Mouse (Mus musculus): ENCODE data around the gene Ncoa5.

DNA sequence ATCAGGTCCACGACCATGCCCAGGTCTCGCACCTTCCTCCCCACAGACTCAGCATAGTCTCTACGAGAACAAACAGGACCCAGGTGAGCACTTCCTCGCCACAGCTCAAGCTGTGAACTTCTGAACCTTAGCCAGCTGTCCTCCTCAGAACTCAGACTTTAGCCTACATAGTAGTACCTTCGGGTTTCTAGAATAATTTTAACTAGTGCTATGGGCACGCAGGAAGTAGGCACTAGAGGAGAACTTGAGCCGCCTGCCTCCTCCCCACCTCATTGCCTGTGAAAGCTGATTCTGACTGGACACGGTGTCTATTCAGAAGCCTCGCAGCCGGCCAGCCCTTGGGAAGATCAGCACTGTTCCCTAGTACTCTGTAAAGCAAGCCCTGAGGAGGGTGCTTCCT is 30.4 kb downstream of the Ncoa5 start:
- TF ChIP-seq GATA1 (IDR thresholded peaks at IDR 0.05; ENCODE audit: borderline replicate concordance, low read length) (no peak), FLI1 (IDR thresholded peaks at IDR 0.05; ENCODE audit: low read length) (no peak)
